Mouse (Mus musculus) heart, embryonic 10.5 days (tissue): ENCODE measurements around the gene Arv1. TPM values are rescaled to one million over a fixed set of nuclear protein-coding genes. Genes with fewer than 3 reads are reported as not detected.

Experiments
- DNase-seq: peaks from one replicate; pipeline ENCODE4 v3.0.0-alpha.2; 2017; ENCODE audit warnings: low spot score
- H3K27ac ChIP-seq: fragments of 300-500 bp; sonication (generic); 2 replicates; pipeline ENCODE4 v1.5.1; 2016; ENCODE audit warnings: mild to moderate bottlenecking
- H3K27me3 ChIP-seq: fragments of 300-500 bp; sonication (generic); 2 replicates; pipeline ENCODE4 v1.6.1; 2016; ENCODE audit warnings: mild to moderate bottlenecking; ENCODE audit not compliant: poor library complexity, insufficient read depth, severe bottlenecking
- H3K36me3 ChIP-seq: fragments of 300-500 bp; sonication (generic); 2 replicates; pipeline ENCODE4 v1.6.1; 2016; ENCODE audit warnings: mild to moderate bottlenecking, moderate library complexity
- H3K4me1 ChIP-seq: fragments of 300-500 bp; sonication (generic); 2 replicates; pipeline ENCODE4 v1.6.1; 2016; ENCODE audit warnings: mild to moderate bottlenecking
- H3K4me3 ChIP-seq: fragments of 300-500 bp; sonication (generic); 2 replicates; pipeline ENCODE4 v1.5.1; 2016; ENCODE audit warnings: mild to moderate bottlenecking, moderate library complexity
- H3K9me3 ChIP-seq: fragments of 300-500 bp; sonication (generic); 2 replicates; pipeline ENCODE4 v1.6.1; 2016; ENCODE audit warnings: mild to moderate bottlenecking, moderate library complexity
- WGBS: fragments of 180-500 bp; shearing (Covaris S2); methylation state at CpG from one replicate; pipeline ENCODE4 v1.1.7; 2016; 5-methylcytosine and 5-hydroxymethylcytosine counted together
- polyA plus RNA-seq: library from polyadenylated mRNA; unstranded; fragments of >200 nt; fragmentation: Nextera tagmentation; extraction: Ambion mirVana; gene quantifications from 2 replicates; pipeline ENCODE4 v1.2.1, GENCODE M21; 2016

Gene Arv1
- polyA plus RNA-seq = 21.3 and 26.7 TPM in 2 replicates

GRCm38 (mm10) chr8:124721862-124722515, at the start of gene Arv1, which contains the start of gene Ttc13:
TSS of gene Arv1 (plus strand) at chr8:124722139.
TSS of gene Ttc13 (minus strand) at chr8:124721983.
- Histone ChIP-seq H3K27ac (peak within 1 kb of the TSS; percentile 90), H3K36me3 (peaks cover 18% of the 10 kb centered on the region), H3K4me3 (peak within 1 kb of the TSS; percentile 96), H3K27me3 (no peaks in the 10 kb centered on the region), H3K4me1 (peaks cover 29% of the 10 kb centered on the region), H3K9me3 (no peaks in the 10 kb centered on the region)
- peak; percentile 99 for DNase-seq
- WGBS = 0% methylated on average over 59 of the region's 59 CpGs

GRCm38 (mm10) chr8:124672345-124672744, 49.6 kb upstream of the Arv1 start:
- WGBS = 93% methylated on average over 2 of the region's 2 CpGs
- Histone ChIP-seq H3K9me3 (no peaks in the 10 kb centered on the region), H3K27me3 (no peaks in the 10 kb centered on the region), H3K4me1 (0 out of 2 replicates have a peak, but pooled peaks cover 3% of the 10 kb centered on the region), H3K36me3 (peaks cover 54% of the 10 kb centered on the region), H3K27ac (no peak overlapping the region), H3K4me3 (no peak overlapping the region)
- no peak for DNase-seq

GRCm38 (mm10) chr8:124676661-124677060, 45.3 kb upstream of the Arv1 start:
- Histone ChIP-seq H3K4me3 (no peak overlapping the region), H3K36me3 (peaks cover 72% of the 10 kb centered on the region), H3K9me3 (no peaks in the 10 kb centered on the region), H3K27me3 (no peaks in the 10 kb centered on the region), H3K4me1 (peaks cover 6% of the 10 kb centered on the region; the same call in 1 of the 2 replicates), H3K27ac (peak overlapping the region; percentile 67; the same call in 1 of the 2 replicates)
- no peak for DNase-seq
- WGBS = 95% methylated on average over 4 of the region's 4 CpGs

- Histone ChIP-seq H3K36me3 (peaks cover 75% of the 10 kb centered on the region), H3K9me3 (no peaks in the 10 kb centered on the region), H3K4me1 (peaks cover 7% of the 10 kb centered on the region; the same call in 1 of the 2 replicates), H3K27me3 (no peaks in the 10 kb centered on the region), H3K27ac (peak overlapping the region; percentile 67), H3K4me3 (no peak overlapping the region)
- WGBS = 88% methylated on average over 7 of the region's 7 CpGs
- no peak for DNase-seq
Measured at GRCm38 (mm10) chr8:124677078-124677477, 44.9 kb upstream of the Arv1 start.

- WGBS = 52% methylated on average over 12 of the region's 12 CpGs
- Histone ChIP-seq H3K4me1 (peaks cover 7% of the 10 kb centered on the region; the same call in 1 of the 2 replicates), H3K4me3 (no peak overlapping the region), H3K9me3 (no peaks in the 10 kb centered on the region), H3K36me3 (peaks cover 75% of the 10 kb centered on the region), H3K27ac (peak overlapping the region; percentile 67), H3K27me3 (no peaks in the 10 kb centered on the region)
- DNase-seq = peak; percentile 87
Measured at GRCm38 (mm10) chr8:124677486-124677885, 44.5 kb upstream of the Arv1 start.

DNA sequence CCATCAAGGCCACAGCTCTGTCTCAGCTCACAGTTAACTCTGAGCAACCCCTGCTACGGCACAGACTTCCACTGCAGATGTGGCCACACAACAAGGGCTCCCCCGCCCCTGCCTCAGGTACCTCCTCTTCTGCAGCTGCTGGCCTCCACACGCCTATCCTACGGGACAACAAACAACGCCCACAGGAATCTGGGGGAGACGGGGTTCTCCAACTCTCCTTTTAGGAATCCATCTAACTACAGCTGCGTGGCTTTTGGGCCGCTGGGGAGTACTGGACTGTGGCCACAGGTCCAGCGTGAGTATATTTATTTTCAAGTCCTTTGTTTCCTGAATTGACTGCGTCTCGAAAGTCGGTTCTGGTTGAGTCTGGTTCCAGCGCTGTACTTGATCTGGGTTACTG, 43.7 kb upstream of the Arv1 start:
- Histone ChIP-seq H3K27ac (no peak overlapping the region), H3K4me1 (peaks cover 7% of the 10 kb centered on the region; the same call in 1 of the 2 replicates), H3K27me3 (no peaks in the 10 kb centered on the region), H3K36me3 (peaks cover 75% of the 10 kb centered on the region), H3K9me3 (no peaks in the 10 kb centered on the region), H3K4me3 (no peak overlapping the region)
- no peak for DNase-seq
- 89% methylated on average over 13 of the region's 13 CpGs for WGBS

GRCm38 (mm10) chr8:124681077-124681791, 40.7 kb upstream of the Arv1 start:
- peaks cover 79% of the 10 kb centered on the region for H3K36me3 ChIP-seq
- H3K27me3 ChIP-seq = no peaks in the 10 kb centered on the region
- 81% methylated on average over 10 of the region's 10 CpGs for WGBS
- H3K9me3 ChIP-seq = no peaks in the 10 kb centered on the region
- H3K27ac ChIP-seq = no peak overlapping the region
- no peak overlapping the region for H3K4me3 ChIP-seq
- DNase-seq = no peak
- peaks cover 7% of the 10 kb centered on the region; the same call in 1 of the 2 replicates for H3K4me1 ChIP-seq

GRCm38 (mm10) chr8:124681792-124682157, 40.2 kb upstream of the Arv1 start:
- 86% methylated on average over 10 of the region's 10 CpGs for WGBS
- H3K27ac ChIP-seq = no peak overlapping the region
- peaks cover 78% of the 10 kb centered on the region for H3K36me3 ChIP-seq

DNA sequence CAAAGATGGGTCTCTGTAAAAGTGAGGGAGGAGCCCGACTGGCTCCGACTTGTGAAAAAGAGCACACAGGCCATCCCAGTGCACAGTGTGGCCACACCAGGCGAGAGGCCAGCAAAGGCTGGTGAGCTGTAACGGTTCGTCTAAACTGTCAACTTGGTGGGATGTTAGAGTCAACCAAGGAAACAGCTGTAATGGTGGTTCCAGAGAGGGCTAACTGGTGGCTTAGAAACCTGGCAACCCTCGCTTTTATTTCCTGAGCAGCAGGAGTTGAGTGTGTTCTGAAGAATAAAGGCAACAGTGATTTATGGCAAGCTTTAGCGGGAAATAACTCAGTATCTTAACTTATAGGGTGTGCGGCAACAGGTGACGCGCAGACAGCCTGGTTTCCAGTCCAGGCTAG, 39.7 kb upstream of the Arv1 start:
- WGBS = 92% methylated on average over 10 of the region's 10 CpGs
- no peak overlapping the region for H3K27ac ChIP-seq

More at GRCm38 (mm10) chr8:124681792-124682157, 40.2 kb upstream of the Arv1 start:
- DNase-seq = no peak
- Histone ChIP-seq H3K9me3 (no peaks in the 10 kb centered on the region), H3K4me1 (peaks cover 7% of the 10 kb centered on the region; the same call in 1 of the 2 replicates), H3K27me3 (no peaks in the 10 kb centered on the region), H3K4me3 (no peak overlapping the region)

DNA sequence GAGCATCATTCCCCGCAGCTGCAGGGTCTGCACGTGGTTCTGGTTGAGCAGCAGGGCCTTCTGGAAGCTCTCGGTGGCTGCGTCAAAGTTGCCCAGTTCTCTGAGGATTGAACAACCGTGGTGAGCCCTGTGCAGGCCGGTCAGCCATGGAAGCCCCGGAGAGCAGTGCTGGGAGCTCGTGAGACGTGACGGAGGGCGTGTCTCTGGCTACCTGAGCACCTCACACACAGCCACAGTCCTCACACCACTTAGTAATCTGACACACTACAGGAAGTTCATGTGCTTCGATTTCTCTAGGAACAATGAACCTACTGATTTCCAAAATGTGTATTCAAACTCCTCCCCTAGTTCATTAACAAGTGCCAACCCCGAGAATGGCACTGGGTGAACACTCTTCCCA, 33.0 kb upstream of the Arv1 start:
- Histone ChIP-seq H3K27me3 (no peaks in the 10 kb centered on the region), H3K9me3 (no peaks in the 10 kb centered on the region), H3K4me1 (no peaks in the 10 kb centered on the region), H3K27ac (no peak overlapping the region), H3K4me3 (no peak overlapping the region), H3K36me3 (peaks cover 65% of the 10 kb centered on the region)
- WGBS = 89% methylated on average over 13 of the region's 13 CpGs
- no peak for DNase-seq

More for the DNA sequence above, 39.7 kb upstream of the Arv1 start:
- peaks cover 5% of the 10 kb centered on the region; the same call in 1 of the 2 replicates for H3K4me1 ChIP-seq
- no peaks in the 10 kb centered on the region for H3K27me3 ChIP-seq
- no peaks in the 10 kb centered on the region for H3K9me3 ChIP-seq
- DNase-seq = no peak
- no peak overlapping the region for H3K4me3 ChIP-seq
- peaks cover 77% of the 10 kb centered on the region for H3K36me3 ChIP-seq

DNA sequence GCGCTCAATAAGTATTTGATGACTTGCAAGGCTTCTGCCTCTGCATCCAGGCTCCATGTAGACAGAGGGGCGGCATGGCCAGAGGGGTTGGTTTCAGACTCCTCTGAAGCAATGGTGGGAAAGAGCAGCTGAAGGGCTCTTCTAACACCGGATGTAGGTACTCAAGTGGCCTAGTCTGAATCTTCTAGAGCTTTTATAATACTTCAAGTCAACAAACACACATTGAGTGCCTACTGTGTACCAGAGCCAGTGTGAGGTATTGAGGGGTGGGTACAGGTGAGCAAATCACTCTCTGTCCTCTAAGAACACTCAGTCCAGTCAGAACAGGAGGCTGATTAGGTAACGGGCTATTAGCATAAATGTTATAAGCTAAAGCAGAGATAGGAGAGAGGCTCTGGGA, 30.2 kb upstream of the Arv1 start:
- Histone ChIP-seq H3K4me3 (no peak overlapping the region), H3K4me1 (no peaks in the 10 kb centered on the region), H3K27ac (no peak overlapping the region), H3K27me3 (no peaks in the 10 kb centered on the region), H3K9me3 (no peaks in the 10 kb centered on the region), H3K36me3 (peaks cover 58% of the 10 kb centered on the region)
- DNase-seq = no peak
- WGBS = 90% methylated on average over 4 of the region's 4 CpGs

DNA sequence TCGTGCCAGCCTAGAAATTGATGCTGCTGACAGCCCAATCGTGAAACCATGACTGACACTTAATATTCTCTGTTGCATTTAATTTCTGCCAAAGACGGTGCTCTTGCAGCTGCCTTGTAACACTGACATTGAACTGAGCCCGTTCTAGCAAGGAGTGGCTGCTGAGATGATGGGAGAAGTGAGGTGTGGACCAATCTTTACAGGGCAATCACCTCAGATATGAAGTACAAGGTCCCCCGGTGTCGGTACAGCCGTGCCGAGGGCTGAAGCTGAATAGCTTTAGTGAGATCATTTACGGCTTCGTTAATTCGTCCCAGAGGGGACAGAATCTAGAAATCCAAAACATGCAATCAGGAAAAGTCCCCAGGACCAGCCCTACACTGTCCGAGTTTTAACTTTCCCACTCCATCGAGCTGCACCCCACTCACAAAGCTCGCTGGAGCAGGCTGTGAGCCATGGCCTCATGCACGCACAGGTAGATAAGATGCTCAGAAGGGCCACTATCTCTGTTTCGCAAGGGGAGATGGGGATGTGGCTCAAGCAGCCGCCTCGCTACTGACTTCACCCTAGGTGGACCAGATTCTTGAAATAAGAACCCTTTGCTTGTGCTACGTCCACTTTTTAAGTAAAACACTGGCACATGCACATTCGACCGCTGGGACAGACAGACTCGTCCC, 26.4 kb upstream of the Arv1 start:
- peaks cover 67% of the 10 kb centered on the region for H3K36me3 ChIP-seq
- H3K27me3 ChIP-seq = no peaks in the 10 kb centered on the region
- no peak for DNase-seq
- no peak overlapping the region for H3K4me3 ChIP-seq
- no peaks in the 10 kb centered on the region for H3K9me3 ChIP-seq
- no peaks in the 10 kb centered on the region for H3K4me1 ChIP-seq
- WGBS = 92% methylated on average over 22 of the region's 22 CpGs
- no peak overlapping the region for H3K27ac ChIP-seq

- H3K36me3 ChIP-seq = peaks cover 67% of the 10 kb centered on the region
- no peaks in the 10 kb centered on the region for H3K4me1 ChIP-seq
- no peak for DNase-seq
- no peak overlapping the region for H3K27ac ChIP-seq
- no peak overlapping the region for H3K4me3 ChIP-seq
- WGBS = 91% methylated on average over 5 of the region's 5 CpGs
- H3K9me3 ChIP-seq = no peaks in the 10 kb centered on the region
- no peaks in the 10 kb centered on the region for H3K27me3 ChIP-seq
Measured at GRCm38 (mm10) chr8:124700271-124700670, 21.7 kb upstream of the Arv1 start.
